Mouse (Mus musculus): ENCODE results near the gene Arl9.
A peak's percentile ranks its signal among the peaks of the same experiment; 100 is the strongest.

DNA sequence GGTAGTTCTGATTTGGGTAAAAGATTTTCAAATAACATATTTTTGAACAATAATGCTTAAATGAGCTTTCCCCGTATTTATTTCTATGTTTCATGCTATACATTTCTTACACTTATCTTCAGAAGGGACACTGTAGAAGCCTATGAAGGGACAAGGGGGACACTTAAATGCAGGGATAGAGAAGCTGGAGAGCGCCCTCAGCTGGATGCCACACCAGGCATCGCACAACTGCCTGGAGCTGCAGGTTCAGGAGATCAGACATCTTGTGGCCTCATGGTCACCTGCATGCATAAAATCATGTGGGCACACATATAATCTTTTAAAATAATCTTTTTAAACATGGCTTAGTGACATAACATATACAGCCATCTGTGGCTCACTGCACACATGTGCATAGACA lies 39.2 kb upstream of the Arl9 start:
- peak; percentile 10 to 64 (median 47); a peak in 5 of 6 replicates for TF ChIP-seq CTCF (IDR thresholded peaks at IDR 0.05 in 2 of 3, conservative IDR thresholded peaks at IDR 0.05 in 1 of 3; ENCODE audit: control insufficient read depth in 1 of 3, insufficient read depth in 1 of 3, low read depth in 2 of 3, low read length in 3 of 3, poor library complexity in 1 of 3, severe bottlenecking in 1 of 3)
- no peak for TF ChIP-seq POLR2A (IDR thresholded peaks at IDR 0.05; ENCODE audit: control insufficient read depth in 1 of 2, insufficient read depth in 1 of 2, low read depth in 1 of 2, low read length in 2 of 2, poor library complexity in 1 of 2)
- no peak for TF ChIP-seq TBP (IDR thresholded peaks at IDR 0.05; ENCODE audit: low read depth, low read length)
- no peak for TF ChIP-seq NELFE (IDR thresholded peaks at IDR 0.05; ENCODE audit: low read depth, low read length)
- TF ChIP-seq EP300 (IDR thresholded peaks at IDR 0.05; ENCODE audit: low read depth in 1 of 2, low read length in 2 of 2) = no peak
- TF ChIP-seq USF1 (IDR thresholded peaks at IDR 0.05; ENCODE audit: low read depth, low read length) = no peak
- no peak for TF ChIP-seq CHD2 (IDR thresholded peaks at IDR 0.05; ENCODE audit: low read length)
- TF ChIP-seq GATA1 (IDR thresholded peaks at IDR 0.05; ENCODE audit: low read depth, low read length) = no peak
- no peak for TF ChIP-seq GABPA (IDR thresholded peaks at IDR 0.05; ENCODE audit: low read depth, low read length)
- TF ChIP-seq MAFK (IDR thresholded peaks at IDR 0.05; ENCODE audit: borderline replicate concordance, low read depth, low read length) = no peak
- no peak for TF ChIP-seq MEF2A (IDR thresholded peaks at IDR 0.05; ENCODE audit: extremely low read depth, insufficient replicate concordance, low read depth, low read length, poor library complexity, severe bottlenecking)
- no peak for TF ChIP-seq TAL1 (IDR thresholded peaks at IDR 0.05; ENCODE audit: low read length)
- no peak for TF ChIP-seq KAT2A (conservative IDR thresholded peaks at IDR 0.05; ENCODE audit: low read depth, low read length)
- no peak for TF ChIP-seq ZKSCAN1 (IDR thresholded peaks at IDR 0.05; ENCODE audit: low read depth, low read length)
